Mouse (Mus musculus) brain, embryonic 18.5 days (tissue): ENCODE data around the gene Cd22.

Source experiments
- DNase-seq: peaks from one replicate; pipeline ENCODE4 v3.0.0-alpha.2; 2012; ENCODE audit warnings: low read depth, low spot score

The Cd22 gene

DNA sequence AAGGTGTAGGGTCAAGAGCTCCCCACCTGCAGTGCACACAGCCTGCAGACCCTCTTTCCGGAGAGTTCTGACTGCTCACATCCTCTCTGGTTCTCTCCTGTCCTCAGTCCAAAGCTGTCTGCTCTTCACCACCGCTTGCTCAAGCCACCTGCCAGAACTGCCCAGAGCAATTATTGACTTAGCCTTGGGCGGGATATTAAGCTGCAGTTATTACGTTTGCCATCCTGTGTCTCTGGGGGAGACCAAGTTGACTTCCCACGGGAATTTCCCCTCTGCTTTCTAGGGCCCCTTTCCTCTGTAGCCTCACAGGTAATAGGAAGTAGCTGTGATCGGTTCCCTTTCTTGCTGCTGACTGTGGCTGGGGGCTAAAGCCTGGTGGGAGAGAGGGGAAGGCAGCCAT lies 60.0 kb downstream of the Cd22 start:
- DNase-seq: no peak
